ENCODE assay signal across 19 mouse cellular contexts in the genomic region with DNA sequence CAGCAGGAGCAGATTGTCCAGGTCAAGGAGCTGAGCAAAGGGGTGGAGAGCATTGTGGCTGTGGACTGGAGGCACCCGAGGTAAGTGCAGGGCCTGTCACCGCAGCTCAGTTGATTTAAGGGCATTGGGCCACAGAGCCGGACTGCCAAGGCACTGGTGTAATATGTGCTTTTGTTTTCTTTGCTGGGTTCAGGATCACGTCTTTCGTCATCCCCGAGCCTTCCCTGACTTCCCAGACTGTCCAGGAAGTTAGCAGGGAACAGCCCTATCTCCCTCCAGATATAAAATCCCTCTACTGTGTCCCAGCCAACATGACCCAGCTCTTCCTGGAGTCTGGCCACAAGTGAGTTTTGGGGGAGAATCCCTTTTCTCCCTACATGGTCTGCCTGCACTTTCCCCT. TPM values are rescaled to one million over a fixed set of nuclear protein-coding genes. Genes with fewer than 3 reads are reported as not detected.
DNase-seq lines count a peak whose midpoint lies in the region; ATAC-seq lines count a peak whose summit lies in the region.
"Had no signal": no experiment of that assay in that cellular context is flagged by ENCODE, and none has a peak within 500 bp of the region (broad histone marks: within the 10 kb centered on the region; RNA-seq: fewer than 3 reads in every experiment).

No protein-coding gene starts in this region.

- H3K36me3 ChIP-seq in heart, embryonic 14.5 days (ENCODE audit: control insufficient read depth, insufficient read depth, low read length) = peaks cover 92% of the 10 kb centered on the region
- H3K36me3 ChIP-seq in heart, embryonic 10.5 days = peaks cover 85% of the 10 kb centered on the region

- no peaks in the 10 kb centered on the region for H3K27me3 ChIP-seq in heart, embryonic 14.5 days (ENCODE audit: control insufficient read depth, insufficient read depth, low read length)
- no peaks in the 10 kb centered on the region for H3K27me3 ChIP-seq in heart, embryonic 10.5 days (ENCODE audit: insufficient read depth, poor library complexity, severe bottlenecking)
- H3K27me3 ChIP-seq: embryonic facial prominence, embryonic 12.5 days; forebrain, embryonic 15.5 days; hindbrain, embryonic 12.5 days had no signal

- no peak for DNase-seq in heart, postnatal 10 days
- peak; percentile 17 for DNase-seq in heart, postnatal 4 days
- DNase-seq in heart, embryonic 10.5 days (ENCODE audit: low spot score) = no peak
- peak; percentile 62 for DNase-seq in gonadal fat pad, adult 2 months (ENCODE audit: low read depth)
- no peak for DNase-seq in frontal cortex, postnatal 10 days (ENCODE audit: low spot score in 2 of 2)
- DNase-seq: adrenal gland, postnatal 10 days; cerebellum, adult 11-12 months; cerebellum, adult 9-10 months; cerebellum, postnatal 25 days; gastrocnemius, postnatal 10 days; heart, postnatal 36 days; kidney, adult 8-10 months had no signal

- no peak overlapping the region for H3K9ac ChIP-seq in heart, embryonic 14.5 days (ENCODE audit: low read length)
- H3K9ac ChIP-seq: embryonic facial prominence, embryonic 12.5 days; forebrain, embryonic 15.5 days; hindbrain, embryonic 12.5 days had no signal

- no peak overlapping the region for H3K4me2 ChIP-seq in heart, embryonic 14.5 days (ENCODE audit: low read length)
- H3K4me2 ChIP-seq: embryonic facial prominence, embryonic 12.5 days; forebrain, embryonic 15.5 days; hindbrain, embryonic 12.5 days had no signal

- no peak overlapping the region for H3K4me3 ChIP-seq in heart, embryonic 14.5 days (ENCODE audit: control insufficient read depth in 1 of 2, insufficient read depth in 1 of 2, low read depth in 1 of 2, low read length in 2 of 2)
- H3K4me3 ChIP-seq in heart, embryonic 10.5 days = no peak overlapping the region
- H3K4me3 ChIP-seq: embryonic facial prominence, embryonic 12.5 days; forebrain, embryonic 15.5 days; hindbrain, embryonic 12.5 days had no signal

- no peak for ATAC-seq in heart, embryonic 14.5 days (ENCODE audit: insufficient number of reproducible peaks, insufficient read depth, low FRiP score, low read depth)
- ATAC-seq: forebrain, embryonic 15.5 days; hindbrain, embryonic 16.5 days; inflammation-experienced regulatory T-cells, adult 6 months; intestine, postnatal 0 days had no signal

- WGBS in heart, embryonic 14.5 days = 45% methylated on average over 6 of the region's 6 CpGs
- WGBS in heart, embryonic 10.5 days = 68% methylated on average over 6 of the region's 6 CpGs

- H3K4me1 ChIP-seq in heart, embryonic 14.5 days (ENCODE audit: control insufficient read depth in 2 of 2, insufficient read depth in 2 of 2, low read length in 2 of 2) = peaks cover 3 to 5% of the 10 kb centered on the region in 2 experiments; a peak in 3 of 4 replicates
- H3K4me1 ChIP-seq in heart, embryonic 10.5 days = peaks cover 5% of the 10 kb centered on the region; the same call in 1 of the 2 replicates
- H3K4me1 ChIP-seq: embryonic facial prominence, embryonic 12.5 days; forebrain, embryonic 15.5 days; hindbrain, embryonic 12.5 days had no signal

- intact Hi-C loops in heart, postnatal 10 days (cut with DNase I) = no loop called here

- peak overlapping the region; percentile 8 to 24; a peak in 1 of 4 replicates for H3K27ac ChIP-seq in heart, embryonic 14.5 days (replicated peaks in 1 of 2; ENCODE audit: control insufficient read depth in 1 of 2, insufficient read depth in 1 of 2, low read depth in 2 of 2, low read length in 2 of 2)
- H3K27ac ChIP-seq in heart, embryonic 10.5 days = no peak overlapping the region
- H3K27ac ChIP-seq: embryonic facial prominence, embryonic 12.5 days; forebrain, embryonic 15.5 days; hindbrain, embryonic 12.5 days had no signal

- no peaks in the 10 kb centered on the region for H3K9me3 ChIP-seq in heart, embryonic 14.5 days (ENCODE audit: control insufficient read depth, low read length)
- H3K9me3 ChIP-seq in heart, embryonic 10.5 days = no peaks in the 10 kb centered on the region
- H3K9me3 ChIP-seq: embryonic facial prominence, embryonic 12.5 days; forebrain, embryonic 15.5 days; hindbrain, embryonic 12.5 days had no signal

RNA-seq across cellular contexts. Expression of gene Eif2d, which starts 11.4 kb away (rescaled TPM):
- 49.6 and 50.2 TPM in 2 replicates for polyA plus RNA-seq in heart, embryonic 14.5 days (2014; fragmentation: Nextera tagmentation; extraction: Ambion mirVana)
- 10 to 100 TPM; 36.3 to 36.7 TPM for total RNA-seq in heart, postnatal 10 days (2021)
- 10 to 100 TPM; 36.7 to 37.1 TPM for total RNA-seq in heart, postnatal 4 days (2021)
- polyA plus RNA-seq in heart, embryonic 10.5 days (2016; fragmentation: Nextera tagmentation; extraction: Ambion mirVana) = 54.8 and 62.9 TPM in 2 replicates
- 35.4 and 44.0 TPM in 2 replicates for polyA plus RNA-seq in gonadal fat pad, adult 2 months (2012; rRNA removed)

RNA-seq across cellular contexts. Expression of gene Dyrk3, which starts 26.3 kb away (rescaled TPM):
- polyA plus RNA-seq in heart, embryonic 14.5 days (2014; fragmentation: Nextera tagmentation; extraction: Ambion mirVana) = 1.5 and 1.7 TPM in 2 replicates
- under 1 TPM; 0.32 to 0.91 TPM for total RNA-seq in heart, postnatal 10 days (2021)
- 1 to 10 TPM; 1.2 to 1.7 TPM for total RNA-seq in heart, postnatal 4 days (2021)
- 3.1 and 3.9 TPM in 2 replicates for polyA plus RNA-seq in heart, embryonic 10.5 days (2016; fragmentation: Nextera tagmentation; extraction: Ambion mirVana)
- 2.7 and 3.0 TPM in 2 replicates for polyA plus RNA-seq in gonadal fat pad, adult 2 months (2012; rRNA removed)

Comparison
In these comparisons a context has a peak if more than half of its experiments do, and no peak if none do; other contexts are left out.
1. DNase-seq: peak in heart, postnatal 4 days (single experiment) and gonadal fat pad, adult 2 months (single experiment); none in heart, postnatal 10 days (0 of 2), heart, embryonic 10.5 days (single experiment) and frontal cortex, postnatal 10 days (0 of 2).